Mouse (Mus musculus): ENCODE measurements at regions not wholly inside any gene's neighbourhood (a gene's known extent, or its start where the extent isn't known, plus 50 kb on each side); places are given as distances from the start of the nearest gene placed in this dataset.

DNA sequence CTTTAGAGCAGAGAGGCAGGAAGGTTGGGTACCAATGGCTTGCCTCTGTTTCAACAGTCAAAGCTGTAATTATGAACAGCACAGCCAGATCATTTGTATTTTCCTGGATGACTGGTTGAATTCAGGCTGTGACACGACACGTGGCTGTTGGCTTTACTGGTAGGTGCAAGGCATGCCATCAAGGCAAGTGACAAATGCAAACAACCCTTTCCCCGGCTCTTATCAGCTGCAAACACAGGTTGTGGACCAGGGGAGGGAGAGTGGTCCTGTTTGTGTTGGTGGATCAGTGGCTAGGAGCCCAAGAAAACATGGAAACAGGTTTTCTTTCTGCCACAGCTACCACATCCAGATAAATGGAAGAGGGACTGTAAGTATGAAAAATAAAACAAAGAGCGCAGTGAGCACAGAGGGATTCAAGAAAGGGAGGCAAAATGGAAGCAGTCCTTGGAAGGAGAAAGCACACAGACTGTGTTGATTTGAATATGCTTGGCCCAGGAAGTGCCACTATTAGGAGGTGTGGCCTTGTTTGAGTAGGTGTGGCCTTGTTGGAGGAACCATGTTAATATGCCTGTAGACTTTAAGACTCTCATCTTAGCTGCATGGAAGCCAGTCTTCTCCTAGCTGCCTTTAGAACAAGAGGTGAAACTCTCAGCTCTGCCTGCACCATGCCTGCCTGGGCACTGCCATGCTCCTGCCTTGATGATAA, 396.8 kb downstream of the Nedd1 start:
- Histone ChIP-seq H3K4me3 (no peak overlapping the region), H3K9me3 (replicated peaks) (no peaks in the 10 kb centered on the region), H3K36me3 (no peaks in the 10 kb centered on the region), H3K4me1 (peaks cover 6% of the 10 kb centered on the region; the same call in 1 of the 2 replicates), H3K9ac (no peak overlapping the region), H3K4me2 (no peak overlapping the region), H3K27ac (no peak overlapping the region), H3K27me3 (replicated peaks) (no peaks in the 10 kb centered on the region)
- 33% methylated on average over 4 of the region's 4 CpGs for WGBS (ENCODE audit: insufficient replicate concordance)
- no peak for ATAC-seq

DNA sequence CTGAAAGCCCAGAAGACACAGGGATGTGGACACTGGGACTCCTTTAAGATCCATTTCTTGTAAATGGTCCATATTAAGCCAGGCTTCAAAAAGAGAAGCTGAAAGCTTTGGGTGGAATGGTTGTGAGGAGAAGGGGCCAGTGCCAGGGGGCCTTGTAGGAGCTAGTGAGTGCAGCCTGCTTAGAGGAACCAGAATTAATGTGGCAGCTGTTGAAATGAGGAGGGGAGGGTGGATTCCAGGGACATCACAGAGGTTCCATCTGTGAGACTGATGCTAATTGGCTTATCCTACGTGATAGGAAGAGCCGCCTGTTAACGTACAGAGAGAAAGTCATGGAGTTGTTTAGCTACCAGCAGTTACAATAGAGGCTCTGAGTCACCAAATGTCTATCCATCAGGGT, 407.6 kb downstream of the Nedd1 start:
- Histone ChIP-seq H3K36me3 (no peaks in the 10 kb centered on the region), H3K27me3 (replicated peaks) (no peaks in the 10 kb centered on the region), H3K9ac (no peak overlapping the region), H3K27ac (no peak overlapping the region), H3K4me1 (no peaks in the 10 kb centered on the region), H3K9me3 (replicated peaks) (no peaks in the 10 kb centered on the region), H3K4me2 (no peak overlapping the region), H3K4me3 (no peak overlapping the region)
- ATAC-seq, result no peak
- 46% methylated on average over 3 of the region's 3 CpGs for WGBS (ENCODE audit: insufficient replicate concordance)

DNA sequence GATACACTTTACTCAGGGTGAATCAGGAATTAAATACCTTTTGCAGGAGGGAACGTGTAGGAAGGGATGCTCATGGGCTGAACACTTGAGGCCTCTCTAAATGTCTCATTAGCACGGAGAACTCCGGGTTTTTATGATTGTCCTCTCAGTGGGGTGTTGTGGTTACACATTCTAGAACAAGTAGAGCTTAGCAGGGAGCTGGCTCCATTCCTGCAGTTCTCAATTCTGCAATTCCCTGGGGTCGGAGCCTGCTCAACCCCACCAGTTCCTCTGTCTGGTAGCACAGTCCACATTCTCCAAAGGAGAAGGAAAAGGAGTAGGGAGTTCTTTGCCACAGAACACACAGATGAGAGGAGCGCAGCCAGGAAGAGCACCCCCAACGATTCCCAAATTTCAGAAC, 409.9 kb downstream of the Nedd1 start:
- no peaks in the 10 kb centered on the region for H3K9me3 ChIP-seq (replicated peaks)
- no peaks in the 10 kb centered on the region for H3K4me1 ChIP-seq
- H3K27me3 ChIP-seq (replicated peaks), result no peaks in the 10 kb centered on the region
- no peak overlapping the region for H3K9ac ChIP-seq
- H3K36me3 ChIP-seq, result no peaks in the 10 kb centered on the region
- no peak for ATAC-seq
- WGBS (ENCODE audit: insufficient replicate concordance), result 73% methylated on average over 6 of the region's 6 CpGs
- no peak overlapping the region for H3K27ac ChIP-seq
- no peak overlapping the region for H3K4me2 ChIP-seq
- no peak overlapping the region for H3K4me3 ChIP-seq

DNA sequence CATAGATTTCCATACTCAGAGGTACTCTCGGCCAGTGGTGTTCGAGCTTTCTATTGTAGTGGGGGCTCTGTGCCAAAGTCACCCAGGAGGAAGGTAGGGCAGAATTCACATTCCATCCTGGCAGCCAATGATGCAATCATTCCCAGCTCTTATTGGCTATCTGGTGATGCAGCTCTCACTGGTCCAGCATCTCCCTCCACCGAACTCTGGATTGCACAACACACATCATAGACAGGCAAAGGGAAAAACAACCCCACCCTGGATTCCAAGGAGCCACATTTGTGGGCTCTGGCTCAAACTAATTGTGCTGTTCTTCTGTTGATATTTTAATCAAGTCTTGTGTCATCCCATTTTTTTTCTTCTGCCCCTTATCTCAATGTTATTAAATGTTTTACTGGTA, 413.6 kb downstream of the Nedd1 start:
- WGBS (ENCODE audit: insufficient replicate concordance), result 66% methylated on average over 3 of the region's 3 CpGs
- ATAC-seq, result no peak
- Histone ChIP-seq H3K4me2 (no peak overlapping the region), H3K36me3 (no peaks in the 10 kb centered on the region), H3K27me3 (replicated peaks) (no peaks in the 10 kb centered on the region), H3K9ac (no peak overlapping the region), H3K4me3 (no peak overlapping the region), H3K9me3 (replicated peaks) (no peaks in the 10 kb centered on the region), H3K27ac (no peak overlapping the region), H3K4me1 (no peaks in the 10 kb centered on the region)

DNA sequence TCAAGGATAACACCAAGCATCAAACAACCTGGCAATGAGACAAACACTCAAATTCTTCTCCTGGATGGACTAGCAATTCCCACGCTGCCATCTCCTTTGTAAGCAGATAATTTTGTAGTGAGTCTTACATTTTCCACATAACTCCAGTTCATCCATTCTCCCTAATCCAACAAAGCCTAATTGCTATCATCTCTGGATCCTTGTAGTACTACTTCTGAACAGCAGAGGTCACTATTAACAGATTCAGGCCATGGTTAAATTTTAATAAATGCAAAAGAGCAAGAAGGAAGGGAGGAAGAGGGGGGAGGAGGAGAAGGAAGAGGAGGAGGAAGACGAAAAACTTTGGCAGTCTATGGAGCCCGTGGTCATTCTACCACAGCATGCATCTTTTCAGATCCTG, 414.4 kb downstream of the Nedd1 start:
- Histone ChIP-seq H3K27me3 (replicated peaks) (no peaks in the 10 kb centered on the region), H3K4me1 (no peaks in the 10 kb centered on the region), H3K9ac (no peak overlapping the region), H3K4me3 (no peak overlapping the region), H3K9me3 (replicated peaks) (no peaks in the 10 kb centered on the region), H3K27ac (no peak overlapping the region), H3K36me3 (no peaks in the 10 kb centered on the region), H3K4me2 (no peak overlapping the region)
- ATAC-seq, result no peak
- 18% methylated on average over 3 of the region's 3 CpGs for WGBS (ENCODE audit: insufficient replicate concordance)

DNA sequence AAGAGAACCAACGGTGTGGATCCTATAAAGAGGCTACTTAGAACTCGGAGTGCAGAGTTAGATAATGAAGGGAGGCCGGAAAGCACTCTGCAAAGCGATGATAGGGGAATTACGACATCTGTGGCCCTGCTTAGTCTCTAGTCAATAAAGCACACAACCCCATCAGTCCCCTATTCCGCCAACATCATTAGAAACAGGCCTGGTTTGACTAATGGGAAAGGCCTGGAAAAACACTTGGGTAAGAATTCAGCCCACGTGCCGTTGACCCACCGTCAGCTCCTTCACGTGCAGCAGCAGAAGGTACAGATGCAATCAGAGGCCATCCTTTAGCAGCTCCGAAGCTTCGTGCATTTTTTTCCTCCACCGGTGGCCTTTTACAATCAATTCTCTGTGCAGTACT, 423.5 kb downstream of the Nedd1 start:
- no peaks in the 10 kb centered on the region for H3K27me3 ChIP-seq (replicated peaks)
- ATAC-seq, result no peak
- H3K4me1 ChIP-seq, result no peaks in the 10 kb centered on the region
- no peak overlapping the region for H3K4me3 ChIP-seq
- no peaks in the 10 kb centered on the region for H3K36me3 ChIP-seq
- no peak overlapping the region for H3K27ac ChIP-seq
- no peak overlapping the region for H3K4me2 ChIP-seq
- H3K9ac ChIP-seq, result no peak overlapping the region
- no peaks in the 10 kb centered on the region for H3K9me3 ChIP-seq (replicated peaks)
- 64% methylated on average over 13 of the region's 13 CpGs for WGBS (ENCODE audit: insufficient replicate concordance)

DNA sequence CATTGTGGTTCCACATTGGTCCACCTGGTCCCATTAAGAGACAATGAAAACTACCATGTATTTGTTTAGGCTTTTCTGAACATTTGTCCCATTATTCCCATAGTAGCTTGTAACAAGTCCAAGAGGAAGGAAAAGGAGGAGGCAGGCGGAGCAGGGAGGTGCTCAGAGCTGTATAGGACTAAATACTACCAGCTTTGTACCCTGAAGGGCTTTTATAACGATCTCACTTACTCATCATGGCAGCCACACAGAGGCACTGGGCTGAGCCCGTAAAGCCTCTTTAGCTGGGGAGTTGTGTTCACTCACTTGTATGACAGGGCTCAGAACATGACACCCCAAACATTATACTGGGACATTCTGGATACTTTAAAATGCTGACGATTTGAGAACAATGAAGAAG, 425.4 kb downstream of the Nedd1 start:
- Histone ChIP-seq H3K9ac (no peak overlapping the region), H3K9me3 (replicated peaks) (no peaks in the 10 kb centered on the region), H3K4me2 (no peak overlapping the region), H3K4me1 (no peaks in the 10 kb centered on the region), H3K27ac (no peak overlapping the region), H3K4me3 (no peak overlapping the region), H3K36me3 (no peaks in the 10 kb centered on the region), H3K27me3 (replicated peaks) (no peaks in the 10 kb centered on the region)
- WGBS (ENCODE audit: insufficient replicate concordance), result 70% methylated on average over 4 of the region's 4 CpGs
- no peak for ATAC-seq

DNA sequence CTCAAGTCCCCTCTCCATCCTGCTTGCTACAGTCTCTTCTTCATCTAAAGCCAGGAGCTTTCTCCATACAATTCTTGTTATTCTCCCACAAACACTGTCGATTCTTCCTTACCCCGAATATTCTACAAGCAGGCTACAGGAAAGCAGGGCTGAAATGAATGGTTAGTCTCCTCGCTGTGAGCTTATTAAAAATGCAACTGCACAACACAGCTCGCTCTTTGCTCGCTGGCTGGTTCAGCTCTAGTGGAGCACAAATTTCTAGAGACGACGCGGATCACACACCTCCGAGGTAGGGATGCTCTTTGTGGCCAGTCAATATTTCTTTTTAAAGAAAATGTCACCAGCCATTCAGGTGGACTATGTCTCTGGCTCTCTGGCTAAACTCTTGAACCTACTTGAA, 425.9 kb downstream of the Nedd1 start:
- Histone ChIP-seq H3K36me3 (no peaks in the 10 kb centered on the region), H3K9ac (no peak overlapping the region), H3K9me3 (replicated peaks) (no peaks in the 10 kb centered on the region), H3K4me1 (no peaks in the 10 kb centered on the region), H3K4me2 (no peak overlapping the region), H3K4me3 (no peak overlapping the region), H3K27ac (no peak overlapping the region), H3K27me3 (replicated peaks) (no peaks in the 10 kb centered on the region)
- ATAC-seq, result no peak
- 72% methylated on average over 9 of the region's 9 CpGs for WGBS (ENCODE audit: insufficient replicate concordance)

DNA sequence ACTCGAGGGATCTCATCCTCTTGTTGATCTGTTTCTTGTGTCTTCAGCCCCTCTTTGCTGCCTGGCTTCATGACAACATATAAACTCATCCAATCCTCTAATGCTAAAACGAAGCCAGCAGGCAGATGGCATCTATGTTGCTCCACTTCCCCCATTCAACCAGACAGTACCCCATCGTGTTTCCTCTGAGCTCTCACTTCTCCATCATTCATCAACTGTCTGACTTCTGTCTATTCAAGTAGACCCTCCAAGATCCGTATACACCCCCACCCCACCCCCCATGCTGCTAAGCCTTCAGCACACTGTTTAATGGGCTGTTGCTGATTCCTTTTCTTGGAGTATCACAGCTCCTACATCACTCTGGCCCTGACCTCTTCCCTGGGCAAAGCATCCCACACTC, 429.0 kb downstream of the Nedd1 start:
- Histone ChIP-seq H3K4me2 (no peak overlapping the region), H3K4me3 (no peak overlapping the region), H3K9ac (no peak overlapping the region), H3K9me3 (replicated peaks) (no peaks in the 10 kb centered on the region), H3K27ac (no peak overlapping the region), H3K27me3 (replicated peaks) (no peaks in the 10 kb centered on the region), H3K36me3 (no peaks in the 10 kb centered on the region), H3K4me1 (no peaks in the 10 kb centered on the region)
- 44% methylated on average over 4 of the region's 4 CpGs for WGBS (ENCODE audit: insufficient replicate concordance)
- ATAC-seq, result no peak

DNA sequence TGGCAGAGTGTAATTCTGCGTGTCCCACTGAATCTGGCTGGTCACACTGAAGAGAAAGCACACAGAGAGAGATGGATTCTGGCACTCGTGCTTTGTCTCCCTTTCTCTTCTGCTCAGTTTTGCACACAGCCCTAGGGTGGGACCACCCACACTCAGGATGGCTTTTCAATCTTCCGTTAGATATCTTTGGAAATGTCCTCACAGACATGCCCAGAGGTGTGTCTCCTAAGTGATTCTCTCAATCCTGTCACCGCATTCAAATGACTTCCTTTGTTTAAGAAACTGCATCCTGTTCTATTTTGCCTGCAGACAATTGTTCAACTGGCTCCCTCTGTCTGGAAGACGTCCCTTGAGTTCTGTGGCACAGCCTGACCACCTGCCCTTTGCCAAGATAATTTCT, 433.0 kb downstream of the Nedd1 start:
- no peaks in the 10 kb centered on the region for H3K36me3 ChIP-seq
- H3K27me3 ChIP-seq (replicated peaks), result no peaks in the 10 kb centered on the region
- H3K4me3 ChIP-seq, result no peak overlapping the region
- no peak overlapping the region for H3K4me2 ChIP-seq
- H3K9me3 ChIP-seq (replicated peaks), result no peaks in the 10 kb centered on the region
- no peak for ATAC-seq
- 35% methylated on average over 5 of the region's 5 CpGs for WGBS (ENCODE audit: insufficient replicate concordance)
- H3K9ac ChIP-seq, result no peak overlapping the region
- no peak overlapping the region for H3K27ac ChIP-seq
- H3K4me1 ChIP-seq, result no peaks in the 10 kb centered on the region

DNA sequence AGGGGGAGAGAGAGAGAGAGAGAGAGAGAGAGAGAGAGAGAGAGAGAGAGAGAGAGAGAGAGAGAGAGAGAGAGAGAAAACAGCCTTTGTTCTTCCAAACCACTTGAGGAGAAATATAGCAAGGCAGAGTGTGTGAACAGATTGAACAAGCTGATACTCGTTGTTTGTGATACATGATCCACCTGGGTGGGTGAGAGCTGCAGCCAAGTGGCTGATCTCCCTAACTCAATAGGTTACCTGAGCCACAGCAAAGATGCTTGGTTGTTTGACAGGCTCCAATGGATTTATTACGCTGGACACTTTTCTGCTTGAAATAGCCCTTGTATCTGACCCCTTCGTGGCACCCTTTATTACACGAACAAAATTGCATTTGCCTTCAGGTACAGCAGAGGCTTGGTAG, 438.0 kb downstream of the Nedd1 start:
- Histone ChIP-seq H3K27ac (no peak overlapping the region), H3K4me1 (no peaks in the 10 kb centered on the region), H3K27me3 (replicated peaks) (no peaks in the 10 kb centered on the region), H3K4me2 (no peak overlapping the region), H3K9me3 (replicated peaks) (no peaks in the 10 kb centered on the region), H3K9ac (no peak overlapping the region), H3K36me3 (no peaks in the 10 kb centered on the region), H3K4me3 (no peak overlapping the region)
- ATAC-seq, result no peak
- 57% methylated on average over 4 of the region's 4 CpGs for WGBS (ENCODE audit: insufficient replicate concordance)

DNA sequence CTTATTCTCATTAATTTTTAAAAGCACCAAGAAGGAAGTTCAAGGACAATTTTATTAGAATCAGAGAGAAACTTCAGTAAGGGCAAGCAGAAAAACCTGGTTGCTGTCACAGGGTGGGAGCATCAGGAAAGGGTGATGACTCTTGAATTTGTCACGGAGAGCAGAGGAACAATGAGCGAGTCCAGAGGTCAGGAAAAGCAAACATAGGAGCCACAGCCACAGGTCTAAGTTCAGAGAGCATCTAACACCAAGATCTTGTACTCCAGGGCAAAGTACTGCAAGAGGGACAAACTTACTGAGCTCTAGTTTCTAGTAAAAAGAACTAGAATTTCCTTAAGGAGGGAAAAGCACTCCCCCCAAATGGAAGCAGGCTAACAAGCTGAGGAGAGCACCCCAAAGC, 444.2 kb downstream of the Nedd1 start:
- no peaks in the 10 kb centered on the region for H3K9me3 ChIP-seq (replicated peaks)
- H3K9ac ChIP-seq, result no peak overlapping the region
- no peaks in the 10 kb centered on the region for H3K27me3 ChIP-seq (replicated peaks)
- H3K27ac ChIP-seq, result no peak overlapping the region
- 46% methylated on average over 2 of the region's 2 CpGs for WGBS (ENCODE audit: insufficient replicate concordance)
- no peak overlapping the region for H3K4me3 ChIP-seq
- no peaks in the 10 kb centered on the region for H3K4me1 ChIP-seq
- ATAC-seq, result no peak
- no peaks in the 10 kb centered on the region for H3K36me3 ChIP-seq
- no peak overlapping the region for H3K4me2 ChIP-seq

DNA sequence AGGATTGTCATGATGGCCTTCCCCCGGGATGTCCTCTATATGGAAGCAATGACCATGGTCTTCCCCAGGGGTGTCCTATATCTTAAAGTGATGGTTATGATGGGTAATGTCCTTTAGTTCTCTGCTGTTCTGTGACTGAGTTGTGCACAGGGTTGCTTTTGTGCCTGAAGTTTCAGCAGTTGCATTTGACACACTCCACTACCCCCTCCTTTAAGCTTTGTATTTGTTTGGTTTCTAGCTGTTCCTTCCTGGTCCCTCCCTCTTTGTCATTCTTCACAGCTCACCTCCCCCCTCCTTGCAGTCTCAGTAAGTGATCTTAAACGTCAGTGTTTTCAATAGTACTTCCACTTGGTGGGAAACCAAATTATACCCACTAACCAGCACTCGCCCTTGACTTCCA, 464.4 kb downstream of the Nedd1 start:
- no peak for ATAC-seq
- Histone ChIP-seq H3K9ac (no peak overlapping the region), H3K9me3 (replicated peaks) (no peaks in the 10 kb centered on the region), H3K4me1 (no peaks in the 10 kb centered on the region), H3K27me3 (replicated peaks) (no peaks in the 10 kb centered on the region), H3K4me2 (no peak overlapping the region), H3K27ac (no peak overlapping the region), H3K36me3 (no peaks in the 10 kb centered on the region), H3K4me3 (no peak overlapping the region)
- WGBS (ENCODE audit: insufficient replicate concordance), result 49% methylated on average over 3 of the region's 3 CpGs

All from liver, embryonic 12.5 days (tissue).